Mouse (Mus musculus): ENCODE data around the gene Psmd5. TPM values are rescaled to one million over a fixed set of nuclear protein-coding genes. Genes with fewer than 3 reads are reported as not detected.

The Psmd5 gene
- polyA plus RNA-seq, 1 experiment from 2014 or later: 88.9 TPM

- 66% methylated on average over 6 of the region's 6 CpGs for WGBS
Observed at GRCm38 (mm10) chr2:34906426-34906825, 31.7 kb upstream of the Psmd5 start.

GRCm38 (mm10) chr2:34904849-34905542, 30.2 kb upstream of the Psmd5 start:
- H3K36me3 ChIP-seq: no peaks in the 10 kb centered on the region
- H3K9ac ChIP-seq (replicated peaks): peak overlapping the region; percentile 48
- H3K4me3 ChIP-seq (replicated peaks): peak overlapping the region; percentile 44
- peak overlapping the region; percentile 89 for H3K27ac ChIP-seq (replicated peaks)
- peak; percentile 97 for ATAC-seq (ENCODE audit: low FRiP score)
- H3K4me1 ChIP-seq: peaks cover 18% of the 10 kb centered on the region
- H3K9me3 ChIP-seq (replicated peaks): no peaks in the 10 kb centered on the region
- no peaks in the 10 kb centered on the region; the same call in 1 of the 2 replicates for H3K27me3 ChIP-seq (replicated peaks)
- 1% methylated on average over 34 of the region's 34 CpGs for WGBS
- H3K4me2 ChIP-seq: peak overlapping the region; percentile 73

More at GRCm38 (mm10) chr2:34906426-34906825, 31.7 kb upstream of the Psmd5 start:
- Histone ChIP-seq H3K4me2 (no peak overlapping the region), H3K27ac (replicated peaks) (no peak overlapping the region), H3K9ac (replicated peaks) (no peak overlapping the region), H3K36me3 (no peaks in the 10 kb centered on the region), H3K9me3 (replicated peaks) (no peaks in the 10 kb centered on the region), H3K4me1 (peaks cover 18% of the 10 kb centered on the region), H3K4me3 (replicated peaks) (no peak overlapping the region), H3K27me3 (replicated peaks) (peaks cover 4% of the 10 kb centered on the region)
- ATAC-seq (ENCODE audit: low FRiP score): no peak

GRCm38 (mm10) chr2:34903652-34904405, 29.1 kb upstream of the Psmd5 start:
- Histone ChIP-seq H3K4me1 (peaks cover 18% of the 10 kb centered on the region), H3K4me2 (peak overlapping the region; percentile 73), H3K9ac (replicated peaks) (no peak overlapping the region), H3K36me3 (no peaks in the 10 kb centered on the region), H3K27ac (replicated peaks) (peak overlapping the region; percentile 89), H3K4me3 (replicated peaks) (peak overlapping the region; percentile 44), H3K9me3 (replicated peaks) (no peaks in the 10 kb centered on the region), H3K27me3 (replicated peaks) (no peaks in the 10 kb centered on the region; the same call in 1 of the 2 replicates)
- ATAC-seq (ENCODE audit: low FRiP score): no peak
- WGBS: 67% methylated on average over 4 of the region's 4 CpGs

- Histone ChIP-seq H3K27ac (replicated peaks) (no peak overlapping the region), H3K27me3 (replicated peaks) (no peaks in the 10 kb centered on the region; the same call in 1 of the 2 replicates), H3K4me2 (no peak overlapping the region), H3K4me3 (replicated peaks) (no peak overlapping the region), H3K9ac (replicated peaks) (no peak overlapping the region), H3K36me3 (no peaks in the 10 kb centered on the region), H3K9me3 (replicated peaks) (no peaks in the 10 kb centered on the region), H3K4me1 (peaks cover 18% of the 10 kb centered on the region)
- 89% methylated on average over 7 of the region's 7 CpGs for WGBS
- no peak for ATAC-seq (ENCODE audit: low FRiP score)
Observed at GRCm38 (mm10) chr2:34903191-34903590, 28.4 kb upstream of the Psmd5 start.

GRCm38 (mm10) chr2:34902731-34903130, 28.0 kb upstream of the Psmd5 start:
- H3K4me2 ChIP-seq: no peak overlapping the region
- no peak overlapping the region for H3K9ac ChIP-seq (replicated peaks)
- H3K27me3 ChIP-seq (replicated peaks): no peaks in the 10 kb centered on the region; the same call in 1 of the 2 replicates
- no peaks in the 10 kb centered on the region for H3K9me3 ChIP-seq (replicated peaks)
- no peak overlapping the region for H3K4me3 ChIP-seq (replicated peaks)
- H3K27ac ChIP-seq (replicated peaks): no peak overlapping the region
- no peak for ATAC-seq (ENCODE audit: low FRiP score)
- WGBS: 94% methylated on average over 6 of the region's 6 CpGs
- no peaks in the 10 kb centered on the region for H3K36me3 ChIP-seq
- H3K4me1 ChIP-seq: peaks cover 18% of the 10 kb centered on the region

- H3K27ac ChIP-seq (replicated peaks): no peak overlapping the region
- peaks cover 17% of the 10 kb centered on the region for H3K4me1 ChIP-seq
- H3K27me3 ChIP-seq (replicated peaks): no peaks in the 10 kb centered on the region
- WGBS: 71% methylated on average over 4 of the region's 4 CpGs
- H3K36me3 ChIP-seq: no peaks in the 10 kb centered on the region
- no peak overlapping the region for H3K4me2 ChIP-seq
- no peak overlapping the region for H3K4me3 ChIP-seq (replicated peaks)
- H3K9me3 ChIP-seq (replicated peaks): no peaks in the 10 kb centered on the region
- H3K9ac ChIP-seq (replicated peaks): no peak overlapping the region
- no peak for ATAC-seq (ENCODE audit: low FRiP score)
Observed at GRCm38 (mm10) chr2:34901726-34902125, 27.0 kb upstream of the Psmd5 start.

- 71% methylated on average over 1 of the region's 1 CpGs for WGBS
- peaks cover 14% of the 10 kb centered on the region for H3K4me1 ChIP-seq
- no peak for ATAC-seq (ENCODE audit: low FRiP score)
- H3K27ac ChIP-seq (replicated peaks): no peak overlapping the region
- H3K9me3 ChIP-seq (replicated peaks): no peaks in the 10 kb centered on the region
- no peak overlapping the region for H3K9ac ChIP-seq (replicated peaks)
- H3K36me3 ChIP-seq: no peaks in the 10 kb centered on the region
- no peak overlapping the region for H3K4me2 ChIP-seq
- no peaks in the 10 kb centered on the region for H3K27me3 ChIP-seq (replicated peaks)
- H3K4me3 ChIP-seq (replicated peaks): no peak overlapping the region
Observed at GRCm38 (mm10) chr2:34900412-34900811, 25.6 kb upstream of the Psmd5 start.

GRCm38 (mm10) chr2:34899682-34900081, 24.9 kb upstream of the Psmd5 start:
- Histone ChIP-seq H3K9ac (replicated peaks) (no peak overlapping the region), H3K36me3 (no peaks in the 10 kb centered on the region), H3K4me2 (no peak overlapping the region), H3K27ac (replicated peaks) (no peak overlapping the region), H3K4me1 (peaks cover 10% of the 10 kb centered on the region), H3K9me3 (replicated peaks) (no peaks in the 10 kb centered on the region), H3K27me3 (replicated peaks) (no peaks in the 10 kb centered on the region), H3K4me3 (replicated peaks) (no peak overlapping the region)
- 84% methylated on average over 11 of the region's 11 CpGs for WGBS
- ATAC-seq (ENCODE audit: low FRiP score): no peak

GRCm38 (mm10) chr2:34897820-34898219, 23.1 kb upstream of the Psmd5 start:
- ATAC-seq (ENCODE audit: low FRiP score): no peak
- Histone ChIP-seq H3K9ac (replicated peaks) (no peak overlapping the region), H3K4me1 (no peaks in the 10 kb centered on the region), H3K4me3 (replicated peaks) (no peak overlapping the region), H3K36me3 (no peaks in the 10 kb centered on the region), H3K27me3 (replicated peaks) (no peaks in the 10 kb centered on the region), H3K9me3 (replicated peaks) (no peaks in the 10 kb centered on the region), H3K27ac (replicated peaks) (no peak overlapping the region), H3K4me2 (no peak overlapping the region)
- 22% methylated on average over 10 of the region's 10 CpGs for WGBS

GRCm38 (mm10) chr2:34896821-34897460, 22.2 kb upstream of the Psmd5 start:
- no peak overlapping the region for H3K4me2 ChIP-seq

GRCm38 (mm10) chr2:34895503-34896113, 20.8 kb upstream of the Psmd5 start:
- Histone ChIP-seq H3K9ac (replicated peaks) (no peak overlapping the region), H3K4me1 (no peaks in the 10 kb centered on the region), H3K27ac (replicated peaks) (no peak overlapping the region), H3K36me3 (no peaks in the 10 kb centered on the region), H3K4me2 (no peak overlapping the region), H3K4me3 (replicated peaks) (no peak overlapping the region), H3K9me3 (replicated peaks) (no peaks in the 10 kb centered on the region), H3K27me3 (replicated peaks) (no peaks in the 10 kb centered on the region)
- no peak for ATAC-seq (ENCODE audit: low FRiP score)
- WGBS: 85% methylated on average over 19 of the region's 19 CpGs

More at GRCm38 (mm10) chr2:34896821-34897460, 22.2 kb upstream of the Psmd5 start:
- Histone ChIP-seq H3K27ac (replicated peaks) (no peak overlapping the region), H3K9me3 (replicated peaks) (no peaks in the 10 kb centered on the region), H3K9ac (replicated peaks) (no peak overlapping the region), H3K4me3 (replicated peaks) (no peak overlapping the region), H3K36me3 (no peaks in the 10 kb centered on the region), H3K4me1 (no peaks in the 10 kb centered on the region), H3K27me3 (replicated peaks) (no peaks in the 10 kb centered on the region)
- ATAC-seq (ENCODE audit: low FRiP score): no peak
- 85% methylated on average over 17 of the region's 17 CpGs for WGBS
